In the genomic region with DNA sequence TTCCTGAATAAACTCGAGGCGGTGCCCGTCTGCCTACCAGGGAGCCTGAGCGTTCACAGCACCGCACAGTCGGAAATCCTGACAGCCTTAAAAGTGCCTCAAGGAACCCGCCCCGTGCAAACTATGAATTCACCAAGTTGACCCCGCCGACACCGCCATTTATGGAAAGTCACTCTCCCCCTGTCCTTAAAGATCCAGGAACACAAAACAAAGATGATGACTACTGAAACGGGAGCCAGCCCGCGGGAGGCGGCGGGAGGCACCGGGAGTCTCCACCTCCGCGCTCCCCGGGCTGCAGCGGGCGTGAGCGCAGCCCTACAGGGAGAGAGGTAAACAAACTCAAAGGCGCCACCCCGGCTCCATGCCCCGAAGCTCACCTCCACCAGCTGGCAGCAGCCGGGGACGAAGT, we compare ENCODE assay signal across 8 mouse cellular contexts. TPM values are rescaled to one million over a fixed set of nuclear protein-coding genes. Genes with fewer than 3 reads are reported as not detected.
DNase-seq lines count a peak whose midpoint lies in the region; ATAC-seq and TF ChIP-seq lines count a peak whose summit lies in the region.

No protein-coding gene starts in this region.

- H3K27ac ChIP-seq in layer of hippocampus, adult 2 months: peak overlapping the region; percentile 96
- peak overlapping the region; percentile 88 for H3K27ac ChIP-seq in bone marrow, adult 2 months (ENCODE audit: control insufficient read depth, insufficient read depth, low read depth, low read length, poor library complexity)
- H3K27ac ChIP-seq in forebrain, embryonic 15.5 days (replicated peaks): peak overlapping the region; percentile 82
- H3K27ac ChIP-seq in liver, embryonic 15.5 days (replicated peaks): peak overlapping the region; percentile 91

- peak; percentile 79 for ATAC-seq in forebrain, embryonic 15.5 days (replicated peaks)
- peak; percentile 91 for ATAC-seq in liver, embryonic 15.5 days (ENCODE audit: insufficient read depth)
- ATAC-seq in megakaryocyte-erythroid progenitor cell, adult 5-6 weeks (replicated peaks; ENCODE audit: low FRiP score, low TSS enrichment, poor library complexity, severe bottlenecking): no peak

- no peak for TF ChIP-seq POLR2A in bone marrow, adult 2 months (IDR thresholded peaks at IDR 0.05; ENCODE audit: borderline replicate concordance, control insufficient read depth, low read depth, low read length)

- DNase-seq in layer of hippocampus, adult 2 months (ENCODE audit: low spot score in 2 of 2): peak in 1 of 2 experiments; percentile 22
- DNase-seq in layer of hippocampus, adult 9-11 months: no peak
- DNase-seq in gastrocnemius, postnatal 4 days (ENCODE audit: low spot score in 2 of 2): no peak
- no peak for DNase-seq in adrenal gland, postnatal 10 days

- no peaks in the 10 kb centered on the region for H3K9me3 ChIP-seq in forebrain, embryonic 15.5 days
- no peaks in the 10 kb centered on the region for H3K9me3 ChIP-seq in liver, embryonic 15.5 days (replicated peaks)

- no peaks in the 10 kb centered on the region for H3K27me3 ChIP-seq in forebrain, embryonic 15.5 days
- H3K27me3 ChIP-seq in liver, embryonic 15.5 days: no peaks in the 10 kb centered on the region

- peak overlapping the region; percentile 94 for H3K4me2 ChIP-seq in forebrain, embryonic 15.5 days (replicated peaks)
- peak overlapping the region; percentile 95 for H3K4me2 ChIP-seq in liver, embryonic 15.5 days

- H3K36me3 ChIP-seq in forebrain, embryonic 15.5 days: peaks cover 4% of the 10 kb centered on the region; the same call in 1 of the 2 replicates
- peaks cover 8% of the 10 kb centered on the region for H3K36me3 ChIP-seq in liver, embryonic 15.5 days (replicated peaks)

- H3K4me3 ChIP-seq in layer of hippocampus, adult 2 months: peak overlapping the region; percentile 94
- peak overlapping the region; percentile 94 for H3K4me3 ChIP-seq in bone marrow, adult 2 months (replicated peaks; ENCODE audit: control insufficient read depth, low read depth, low read length)
- H3K4me3 ChIP-seq in forebrain, embryonic 15.5 days: peak overlapping the region; percentile 90
- H3K4me3 ChIP-seq in liver, embryonic 15.5 days (replicated peaks): peak overlapping the region; percentile 96

- peak overlapping the region; percentile 82 for H3K9ac ChIP-seq in forebrain, embryonic 15.5 days (replicated peaks)
- H3K9ac ChIP-seq in liver, embryonic 15.5 days: peak overlapping the region; percentile 82

- TF ChIP-seq CTCF in layer of hippocampus, adult 2 months (conservative IDR thresholded peaks at IDR 0.05): no peak
- TF ChIP-seq CTCF in bone marrow, adult 2 months (IDR thresholded peaks at IDR 0.05; ENCODE audit: control insufficient read depth, insufficient read depth, low read length): 0 out of 2 replicates have a peak, but pooled peaks have one; percentile 3

- peaks cover 8% of the 10 kb centered on the region for H3K4me1 ChIP-seq in bone marrow, adult 2 months (ENCODE audit: control insufficient read depth, insufficient read depth, low read length)
- peaks cover 41% of the 10 kb centered on the region for H3K4me1 ChIP-seq in forebrain, embryonic 15.5 days
- H3K4me1 ChIP-seq in liver, embryonic 15.5 days (replicated peaks): peaks cover 36% of the 10 kb centered on the region

- under 1% methylated on average over 28 of the region's 28 CpGs for WGBS in bone marrow, adult 2 months
- WGBS in forebrain, embryonic 15.5 days: 0% methylated on average over 28 of the region's 28 CpGs
- WGBS in liver, embryonic 15.5 days (ENCODE audit: insufficient replicate concordance): under 1% methylated on average over 28 of the region's 28 CpGs

RNA-seq across cellular contexts. Expression of a gene that starts 2.9 kb away (rescaled TPM):
- 100 to 1,000 TPM; 125 to 128 TPM for total RNA-seq in layer of hippocampus, adult 2 months (2021)
- 28.4 and 34.2 TPM in 2 replicates for polyA plus RNA-seq in bone marrow, adult 2 months (2011; ENCODE audit: insufficient read depth, insufficient read length, low replicate concordance, missing spikeins)
- polyA plus RNA-seq in forebrain, embryonic 15.5 days (2015; fragmentation: Nextera tagmentation; extraction: Ambion mirVana): 76.6 and 78.8 TPM in 2 replicates
- polyA plus RNA-seq in liver, embryonic 15.5 days (2015; fragmentation: Nextera tagmentation; extraction: Ambion mirVana): 51.1 and 54.3 TPM in 2 replicates
- 100.0 and 105 TPM in 2 replicates for total RNA-seq in megakaryocyte-erythroid progenitor cell, adult 5-6 weeks (2014; fragmentation: Nextera tagmentation)
- 124 and 133 TPM in 2 replicates for total RNA-seq in megakaryocyte-erythroid progenitor cell, adult 5-6 weeks (2017)
- total RNA-seq in gastrocnemius, postnatal 4 days (2021): 10 to 100 TPM; 65.5 to 69.4 TPM
- total RNA-seq in adrenal gland, postnatal 10 days (2021): 100 to 1,000 TPM in 1 of 2 experiments, 10 to 100 TPM in 1; 88.9 to 116 TPM

RNA-seq across cellular contexts. Expression of a gene that starts 41.1 kb away (rescaled TPM):
- total RNA-seq in layer of hippocampus, adult 2 months (2021): under 1 TPM; 0.20 to 0.51 TPM
- polyA plus RNA-seq in bone marrow, adult 2 months (2011; ENCODE audit: insufficient read depth, insufficient read length, low replicate concordance, missing spikeins): 23.2 and 23.5 TPM in 2 replicates
- polyA plus RNA-seq in forebrain, embryonic 15.5 days (2015; fragmentation: Nextera tagmentation; extraction: Ambion mirVana): 18.2 and 21.0 TPM in 2 replicates
- polyA plus RNA-seq in liver, embryonic 15.5 days (2015; fragmentation: Nextera tagmentation; extraction: Ambion mirVana): 48.7 and 55.6 TPM in 2 replicates
- total RNA-seq in megakaryocyte-erythroid progenitor cell, adult 5-6 weeks (2014; fragmentation: Nextera tagmentation): 55.4 and 61.8 TPM in 2 replicates
- total RNA-seq in megakaryocyte-erythroid progenitor cell, adult 5-6 weeks (2017): 80.0 and 86.5 TPM in 2 replicates
- total RNA-seq in gastrocnemius, postnatal 4 days (2021): 10 to 100 TPM in 1 of 2 experiments, 1 to 10 TPM in 1; 7.8 to 10.9 TPM
- 1 to 10 TPM; 7.5 to 9.1 TPM for total RNA-seq in adrenal gland, postnatal 10 days (2021)

RNA-seq across cellular contexts. Expression of a gene that starts 41.4 kb away (rescaled TPM):
- total RNA-seq in layer of hippocampus, adult 2 months (2021): 10 to 100 TPM; 16.1 to 25.0 TPM
- polyA plus RNA-seq in bone marrow, adult 2 months (2011; ENCODE audit: insufficient read depth, insufficient read length, low replicate concordance, missing spikeins): 24.6 and 38.7 TPM in 2 replicates
- 78.7 and 80.2 TPM in 2 replicates for polyA plus RNA-seq in forebrain, embryonic 15.5 days (2015; fragmentation: Nextera tagmentation; extraction: Ambion mirVana)
- polyA plus RNA-seq in liver, embryonic 15.5 days (2015; fragmentation: Nextera tagmentation; extraction: Ambion mirVana): 75.4 and 79.3 TPM in 2 replicates
- total RNA-seq in megakaryocyte-erythroid progenitor cell, adult 5-6 weeks (2014; fragmentation: Nextera tagmentation): 84.4 and 118 TPM in 2 replicates
- 142 and 236 TPM in 2 replicates for total RNA-seq in megakaryocyte-erythroid progenitor cell, adult 5-6 weeks (2017)
- 10 to 100 TPM; 31.0 to 32.9 TPM for total RNA-seq in gastrocnemius, postnatal 4 days (2021)
- 10 to 100 TPM; 31.6 to 34.6 TPM for total RNA-seq in adrenal gland, postnatal 10 days (2021)

Comparison
In these comparisons a context has a peak if more than half of its experiments do, and no peak if none do; other contexts are left out.
1. RNA of a gene that starts 41.1 kb away (total RNA-seq): 55.4 to 86.5 TPM in megakaryocyte-erythroid progenitor cell, adult 5-6 weeks, 7.8 to 10.9 TPM in gastrocnemius, postnatal 4 days and 7.5 to 9.1 TPM in adrenal gland, postnatal 10 days; 0.20 to 0.51 TPM in layer of hippocampus, adult 2 months; every median in the first group is over 4 times any median in the second.
2. Peak in every context shown above with its lines, with median percentiles within 50 percentile points of each other: H3K27ac ChIP-seq and H3K4me3 ChIP-seq.